Mouse (Mus musculus) hindbrain, embryonic 12.5 days (tissue): ENCODE measurements around the gene Cables2. TPM values are rescaled to one million over a fixed set of nuclear protein-coding genes. Genes with fewer than 3 reads are reported as not detected.

Experiments used
- ATAC-seq: fragments of 200-750 bp; cut with Nextera tagmentation; 2 replicates; pipeline ENCODE4 v1.8.0; 2017; ENCODE audit warnings: moderate TSS enrichment; ENCODE audit not compliant: low FRiP score
- H3K27ac ChIP-seq: fragments of 300-500 bp; sonication (generic); 2 replicates; pipeline ENCODE4 v1.5.1; 2016; ENCODE audit warnings: mild to moderate bottlenecking
- H3K27me3 ChIP-seq: fragments of 300-500 bp; sonication (generic); 2 replicates; pipeline ENCODE4 v1.6.1; 2016; ENCODE audit warnings: mild to moderate bottlenecking
- H3K36me3 ChIP-seq: fragments of 300-500 bp; sonication (generic); 2 replicates; pipeline ENCODE4 v1.6.1; 2016; ENCODE audit warnings: mild to moderate bottlenecking
- H3K4me1 ChIP-seq: fragments of 300-500 bp; sonication (generic); 2 replicates; pipeline ENCODE4 v1.6.1; 2016
- H3K4me2 ChIP-seq: fragments of 300-500 bp; sonication (generic); replicated peaks from 2 replicates; pipeline ENCODE4 v1.6.1; 2016; ENCODE audit warnings: mild to moderate bottlenecking
- H3K4me3 ChIP-seq: fragments of 300-500 bp; sonication (generic); 2 replicates; pipeline ENCODE4 v1.5.1; 2016; ENCODE audit warnings: mild to moderate bottlenecking
- H3K9ac ChIP-seq: fragments of 300-500 bp; sonication (generic); 2 replicates; pipeline ENCODE4 v1.6.1; 2016; ENCODE audit warnings: mild to moderate bottlenecking, moderate library complexity
- H3K9me3 ChIP-seq: fragments of 300-500 bp; sonication (generic); replicated peaks from 2 replicates; pipeline ENCODE4 v1.6.1; 2016; ENCODE audit warnings: mild to moderate bottlenecking
- WGBS: fragments of 180-500 bp; shearing (Covaris S2); methylation state at CpG from one replicate; pipeline ENCODE4 v1.1.7; 2016; 5-methylcytosine and 5-hydroxymethylcytosine counted together
- polyA plus RNA-seq: library from polyadenylated mRNA; unstranded; fragments of >200 nt; fragmentation: Nextera tagmentation; extraction: Ambion mirVana; gene quantifications from 2 replicates; pipeline ENCODE4 v1.2.1, GENCODE M21; 2016

Gene Cables2
- polyA plus RNA-seq, 1 experiment from 2014 or later = 29.5 TPM

GRCm38 (mm10) chr2:180247916-180248315 is 25.4 kb downstream of the Cables2 start:
- ATAC-seq = no peak
- no peak overlapping the region for H3K4me3 ChIP-seq
- H3K27ac ChIP-seq = no peak overlapping the region
- H3K27me3 ChIP-seq = no peaks in the 10 kb centered on the region
- H3K9ac ChIP-seq = no peak overlapping the region
- H3K4me1 ChIP-seq = no peaks in the 10 kb centered on the region
- no peaks in the 10 kb centered on the region for H3K36me3 ChIP-seq
- WGBS = 84% methylated on average over 5 of the region's 5 CpGs
- H3K9me3 ChIP-seq = no peaks in the 10 kb centered on the region
- H3K4me2 ChIP-seq = no peak overlapping the region

DNA sequence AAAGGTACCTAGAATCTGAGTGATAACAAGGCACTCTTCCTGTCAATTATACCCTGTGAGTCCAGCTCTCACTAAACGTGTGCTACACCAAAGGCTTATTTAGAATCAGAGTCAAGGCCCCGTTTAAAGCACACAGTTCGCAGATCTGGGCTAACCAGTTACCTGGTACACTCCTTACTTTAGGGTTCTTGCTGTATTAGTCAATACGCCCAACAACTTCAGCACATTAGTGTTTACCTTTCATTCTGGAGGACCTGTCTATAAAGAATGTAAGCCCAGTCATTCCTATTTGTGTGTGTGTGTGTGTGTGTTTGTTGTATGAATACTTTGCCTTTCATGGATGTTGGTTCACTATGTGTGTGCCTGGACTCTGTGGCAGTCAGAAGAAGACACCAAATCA is 30.2 kb downstream of the Cables2 start:
- Histone ChIP-seq H3K27ac (no peak overlapping the region), H3K9me3 (no peaks in the 10 kb centered on the region), H3K4me1 (no peaks in the 10 kb centered on the region), H3K9ac (no peak overlapping the region), H3K4me3 (no peak overlapping the region), H3K4me2 (no peak overlapping the region), H3K27me3 (no peaks in the 10 kb centered on the region), H3K36me3 (no peaks in the 10 kb centered on the region)
- ATAC-seq = no peak
- 90% methylated on average over 4 of the region's 4 CpGs for WGBS

DNA sequence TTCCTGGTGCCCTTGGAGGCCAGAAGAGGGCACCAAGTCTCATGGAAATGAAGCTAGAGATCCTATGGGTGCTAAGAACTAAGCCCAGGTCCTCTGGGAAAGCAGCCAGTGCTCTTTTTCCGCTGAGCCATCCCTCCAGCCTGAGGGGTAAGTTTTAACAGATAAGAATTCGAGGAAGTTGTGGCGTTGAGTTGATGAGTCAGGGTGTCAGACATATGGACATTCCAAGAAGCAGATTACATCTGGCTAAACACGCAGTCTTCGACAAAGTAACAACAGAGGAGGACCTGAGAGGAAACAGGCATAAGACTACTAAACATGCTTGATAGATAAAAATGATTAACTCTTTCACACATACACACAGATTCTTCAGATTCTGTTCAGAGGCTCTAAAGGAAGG is 34.7 kb downstream of the Cables2 start:
- H3K4me1 ChIP-seq = peaks cover 8% of the 10 kb centered on the region
- no peaks in the 10 kb centered on the region for H3K36me3 ChIP-seq
- no peak overlapping the region for H3K4me3 ChIP-seq
- WGBS = 92% methylated on average over 5 of the region's 5 CpGs
- no peak overlapping the region for H3K9ac ChIP-seq
- ATAC-seq = no peak
- H3K9me3 ChIP-seq = no peaks in the 10 kb centered on the region
- no peak overlapping the region for H3K4me2 ChIP-seq
- no peak overlapping the region for H3K27ac ChIP-seq
- H3K27me3 ChIP-seq = no peaks in the 10 kb centered on the region

DNA sequence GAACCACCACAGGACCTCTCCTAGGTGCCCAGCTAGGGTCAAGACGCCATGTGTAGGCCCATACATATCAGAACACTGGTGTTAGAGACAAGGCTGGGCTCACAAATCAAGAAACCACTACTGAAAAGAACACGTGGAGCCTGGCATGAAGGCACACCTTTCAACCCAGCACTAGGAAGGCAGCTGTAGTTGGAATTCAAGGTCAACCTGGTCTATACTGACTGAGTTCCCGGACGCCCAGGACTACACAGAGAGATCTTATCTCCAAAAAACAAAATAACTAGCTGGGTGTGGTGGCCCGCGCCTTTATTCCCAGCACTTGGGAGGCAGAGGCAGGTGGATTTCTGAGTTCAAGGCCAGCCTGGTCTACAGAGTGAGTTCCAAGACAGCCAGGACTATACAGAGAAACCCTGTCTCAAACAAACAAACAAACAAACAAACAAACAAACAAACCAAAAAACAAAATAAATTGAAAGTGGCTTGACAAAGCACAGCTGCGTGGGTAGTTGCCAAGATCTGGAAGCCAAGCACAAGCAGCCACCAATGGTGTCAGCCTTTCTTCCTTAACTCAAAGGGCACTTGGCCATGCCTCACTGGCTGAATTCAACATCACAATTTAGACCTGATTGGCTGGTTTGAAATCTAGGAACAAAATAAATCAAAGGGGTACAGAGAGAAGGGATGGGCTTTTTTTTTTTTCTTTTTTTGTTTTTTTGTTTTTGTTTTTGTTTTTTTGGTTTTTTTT is 35.5 kb downstream of the Cables2 start:
- no peak overlapping the region for H3K4me3 ChIP-seq
- no peaks in the 10 kb centered on the region for H3K36me3 ChIP-seq
- peaks cover 8% of the 10 kb centered on the region for H3K4me1 ChIP-seq
- H3K9ac ChIP-seq = no peak overlapping the region
- ATAC-seq = no peak
- 91% methylated on average over 7 of the region's 7 CpGs for WGBS
- no peaks in the 10 kb centered on the region for H3K27me3 ChIP-seq
- H3K27ac ChIP-seq = no peak overlapping the region
- H3K9me3 ChIP-seq = no peaks in the 10 kb centered on the region
- H3K4me2 ChIP-seq = no peak overlapping the region

- Histone ChIP-seq H3K9ac (no peak overlapping the region), H3K36me3 (no peaks in the 10 kb centered on the region), H3K9me3 (no peaks in the 10 kb centered on the region), H3K27ac (no peak overlapping the region), H3K4me3 (no peak overlapping the region), H3K4me1 (peaks cover 8% of the 10 kb centered on the region), H3K27me3 (no peaks in the 10 kb centered on the region), H3K4me2 (no peak overlapping the region)
- ATAC-seq = no peak
- WGBS = 82% methylated on average over 3 of the region's 3 CpGs
These were observed 36.4 kb downstream of the Cables2 start for GRCm38 (mm10) chr2:180236930-180237329.

DNA sequence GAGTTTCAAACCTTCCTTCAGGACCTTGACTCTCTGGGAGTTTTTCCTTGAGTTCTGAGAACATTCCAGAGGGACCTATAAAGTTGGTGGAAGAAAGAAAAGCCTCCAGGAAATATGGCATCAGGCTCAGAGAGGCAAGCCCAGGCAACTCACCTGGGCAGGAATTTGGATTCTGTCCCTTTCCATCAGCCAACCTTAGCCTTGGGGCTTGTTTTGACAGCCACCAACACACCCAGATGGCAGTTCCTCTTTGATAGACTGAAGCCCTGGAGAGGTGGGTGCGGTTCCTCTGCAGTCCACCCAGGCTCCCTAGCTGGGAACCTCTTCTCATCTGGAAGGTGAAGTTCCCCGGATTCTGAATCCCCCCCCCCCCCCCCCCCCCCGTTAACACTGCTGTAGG is 36.8 kb downstream of the Cables2 start:
- H3K36me3 ChIP-seq = no peaks in the 10 kb centered on the region
- H3K4me3 ChIP-seq = no peak overlapping the region
- no peaks in the 10 kb centered on the region for H3K9me3 ChIP-seq
- H3K9ac ChIP-seq = no peak overlapping the region
- H3K4me2 ChIP-seq = no peak overlapping the region
- H3K27me3 ChIP-seq = no peaks in the 10 kb centered on the region
- WGBS = 67% methylated on average over 3 of the region's 3 CpGs
- no peak for ATAC-seq
- peaks cover 8% of the 10 kb centered on the region for H3K4me1 ChIP-seq
- no peak overlapping the region for H3K27ac ChIP-seq

DNA sequence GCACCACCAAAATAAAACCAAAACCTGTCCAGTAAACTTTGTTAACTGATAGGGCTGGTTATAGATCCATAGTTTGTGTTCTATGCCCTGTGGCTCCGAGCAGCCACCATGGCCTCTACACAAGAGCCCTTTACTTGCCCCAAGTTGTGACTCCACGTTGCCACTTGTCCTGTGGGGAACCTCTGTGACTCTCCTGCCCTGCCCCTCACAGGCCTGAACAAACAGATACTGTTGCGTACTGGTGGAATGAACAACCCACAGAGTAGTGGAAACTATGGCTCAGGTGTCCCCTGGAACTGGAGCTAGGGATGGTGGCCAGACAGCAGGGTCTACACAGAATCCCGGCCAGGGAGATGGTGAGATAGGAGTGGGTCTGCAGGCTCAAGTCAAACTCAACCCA is 37.5 kb downstream of the Cables2 start:
- peaks cover 8% of the 10 kb centered on the region for H3K4me1 ChIP-seq
- no peak overlapping the region for H3K27ac ChIP-seq
- H3K4me2 ChIP-seq = no peak overlapping the region
- 87% methylated on average over 4 of the region's 4 CpGs for WGBS
- no peaks in the 10 kb centered on the region for H3K27me3 ChIP-seq
- no peaks in the 10 kb centered on the region for H3K36me3 ChIP-seq
- no peaks in the 10 kb centered on the region for H3K9me3 ChIP-seq
- ATAC-seq = no peak
- no peak overlapping the region for H3K4me3 ChIP-seq
- H3K9ac ChIP-seq = no peak overlapping the region

DNA sequence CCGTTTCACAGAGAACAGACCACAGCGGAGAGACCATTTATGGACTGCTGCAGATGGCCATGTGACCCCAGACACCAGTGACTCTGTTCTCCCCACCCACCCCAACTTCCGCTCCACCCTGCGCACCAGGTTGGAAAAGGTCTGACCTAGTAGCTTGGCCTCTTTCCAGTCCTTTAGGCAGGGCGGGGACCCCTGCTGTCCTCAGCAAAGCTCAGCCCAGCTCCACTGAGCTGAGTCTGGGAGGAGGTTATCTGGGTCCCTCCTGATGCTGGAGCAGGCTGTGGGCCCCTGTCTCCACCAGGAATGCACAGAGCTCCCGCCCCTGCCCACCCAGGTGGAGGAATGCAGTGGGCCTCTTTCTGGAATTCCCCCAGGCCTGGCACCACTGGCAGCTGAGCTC is 38.3 kb downstream of the Cables2 start:
- Histone ChIP-seq H3K4me1 (peaks cover 8% of the 10 kb centered on the region), H3K4me3 (no peak overlapping the region), H3K27me3 (no peaks in the 10 kb centered on the region), H3K27ac (no peak overlapping the region), H3K9me3 (no peaks in the 10 kb centered on the region), H3K9ac (no peak overlapping the region), H3K4me2 (no peak overlapping the region), H3K36me3 (no peaks in the 10 kb centered on the region)
- ATAC-seq = no peak
- WGBS = 51% methylated on average over 6 of the region's 6 CpGs

- no peak overlapping the region for H3K4me3 ChIP-seq
- H3K4me2 ChIP-seq = no peak overlapping the region
- H3K9me3 ChIP-seq = no peaks in the 10 kb centered on the region
- no peak overlapping the region for H3K27ac ChIP-seq
- no peak for ATAC-seq
- H3K27me3 ChIP-seq = no peaks in the 10 kb centered on the region
- 82% methylated on average over 8 of the region's 8 CpGs for WGBS
- H3K36me3 ChIP-seq = no peaks in the 10 kb centered on the region
- peaks cover 8% of the 10 kb centered on the region for H3K4me1 ChIP-seq
- H3K9ac ChIP-seq = no peak overlapping the region
These were observed 38.9 kb downstream of the Cables2 start for GRCm38 (mm10) chr2:180234353-180234752.

GRCm38 (mm10) chr2:180233101-180233904 is 40.0 kb downstream of the Cables2 start:
- no peak for ATAC-seq
- Histone ChIP-seq H3K4me2 (no peak overlapping the region), H3K27me3 (0 out of 2 replicates have a peak, but pooled peaks cover 2% of the 10 kb centered on the region), H3K27ac (no peak overlapping the region), H3K4me1 (peaks cover 14% of the 10 kb centered on the region), H3K4me3 (no peak overlapping the region), H3K9ac (no peak overlapping the region), H3K36me3 (no peaks in the 10 kb centered on the region), H3K9me3 (no peaks in the 10 kb centered on the region)
- WGBS = 88% methylated on average over 7 of the region's 7 CpGs

GRCm38 (mm10) chr2:180230482-180230881 is 42.8 kb downstream of the Cables2 start:
- Histone ChIP-seq H3K27me3 (peaks cover 20% of the 10 kb centered on the region), H3K27ac (no peak overlapping the region), H3K4me1 (peaks cover 40% of the 10 kb centered on the region), H3K4me3 (no peak overlapping the region), H3K36me3 (no peaks in the 10 kb centered on the region), H3K9ac (no peak overlapping the region), H3K9me3 (no peaks in the 10 kb centered on the region), H3K4me2 (no peak overlapping the region)
- ATAC-seq = no peak
- 64% methylated on average over 4 of the region's 4 CpGs for WGBS

DNA sequence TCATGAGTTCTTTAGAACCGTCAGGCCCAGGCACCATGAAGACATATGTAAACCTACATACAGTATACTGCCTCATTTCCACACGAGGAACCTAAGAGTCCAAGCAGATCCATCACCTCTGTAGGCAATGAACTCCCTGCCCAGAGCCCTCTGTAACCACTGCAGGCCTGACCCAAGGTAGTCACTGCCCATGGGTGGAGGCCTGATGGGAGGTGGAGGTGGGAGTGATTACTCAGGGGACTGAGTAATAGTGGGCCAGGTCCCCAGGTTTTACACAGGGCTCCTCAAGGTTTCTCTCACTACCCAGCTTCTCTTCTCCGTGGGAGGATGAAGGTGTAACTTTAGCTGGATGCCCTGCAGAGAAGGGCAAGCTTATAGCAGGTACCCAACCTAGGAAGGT is 44.2 kb downstream of the Cables2 start:
- Histone ChIP-seq H3K36me3 (no peaks in the 10 kb centered on the region), H3K4me1 (peaks cover 42% of the 10 kb centered on the region), H3K4me2 (no peak overlapping the region), H3K4me3 (no peak overlapping the region), H3K9ac (no peak overlapping the region), H3K27ac (no peak overlapping the region), H3K27me3 (peaks cover 33% of the 10 kb centered on the region), H3K9me3 (no peaks in the 10 kb centered on the region)
- WGBS = 87% methylated on average over 3 of the region's 3 CpGs
- no peak for ATAC-seq

- no peak; the same call in 1 of the 2 replicates for ATAC-seq
- Histone ChIP-seq H3K27ac (no peak overlapping the region), H3K4me2 (no peak overlapping the region), H3K36me3 (no peaks in the 10 kb centered on the region), H3K4me3 (no peak overlapping the region), H3K9me3 (no peaks in the 10 kb centered on the region), H3K27me3 (peaks cover 39% of the 10 kb centered on the region), H3K9ac (no peak overlapping the region), H3K4me1 (peaks cover 42% of the 10 kb centered on the region)
- whole genome bisulfite sequencing = 69% methylated on average over 7 of the region's 7 CpGs
These were observed 44.7 kb downstream of the Cables2 start for GRCm38 (mm10) chr2:180228592-180228991.
